Mouse (Mus musculus) liver, adult 2 months (tissue): Measurements from ENCODE around the gene Dsn1.

ENCODE experiments used
- CTCF ChIP-seq: fragments of 200-500 bp; IDR thresholded peaks from 2 replicates; pipeline ENCODE4 v1.5.1; 2011; ENCODE audit warnings: low read depth, low read length, control low read depth
- POLR2A ChIP-seq: fragments of 200-500 bp; IDR thresholded peaks from 2 replicates; pipeline ENCODE4 v1.6.1; 2011; ENCODE audit warnings: low read length, control low read depth; ENCODE audit not compliant: insufficient read depth; ENCODE audit errors: extremely low read depth

- no peak for TF ChIP-seq CTCF
- TF ChIP-seq POLR2A, result no peak
Measured at GRCm38 (mm10) chr2:156963891-156964290, 43.1 kb downstream of the Dsn1 start.
